Comparison of ENCODE assay signal across 27 mouse cellular contexts in genomic region chr17:43848903-43849302, GRCm38 (mm10). TPM values are rescaled to one million over a fixed set of nuclear protein-coding genes. Genes with fewer than 3 reads are reported as not detected.
A peak's percentile ranks its signal among the peaks of the same experiment; 100 is the strongest.
DNase-seq lines count a peak whose midpoint lies in the region; ATAC-seq and TF ChIP-seq lines count a peak whose summit lies in the region.
"Had no signal": no experiment of that assay in that cellular context is flagged by ENCODE, and none has a peak within 500 bp of the region (broad histone marks: within the 10 kb centered on the region; RNA-seq: fewer than 3 reads in every experiment).

No protein-coding gene starts in this region.

- no peak for DNase-seq in heart, embryonic 10.5 days (ENCODE audit: low spot score)
- no peak for DNase-seq in heart, postnatal 14 days
- DNase-seq in lung, postnatal 0 days (ENCODE audit: low spot score), result peak; percentile 17
- DNase-seq in lung, postnatal 14 days, result no peak
- DNase-seq: adrenal gland, adult 8-10 months; adrenal gland, postnatal 25 days; cerebellum, adult 18-20 months; cerebellum, adult 9-10 months; cerebellum, postnatal 14 days; gastrocnemius, postnatal 10 days; gastrocnemius, postnatal 36 days; heart, postnatal 36 days; kidney, adult 11 months; kidney, adult 8-10 months had no signal

- H3K27ac ChIP-seq in heart, embryonic 13.5 days (replicated peaks), result peak overlapping the region; percentile 33
- H3K27ac ChIP-seq in heart, embryonic 10.5 days, result no peak overlapping the region
- H3K27ac ChIP-seq in heart, embryonic 16.5 days (ENCODE audit: low read length), result peak overlapping the region; percentile 44
- no peak overlapping the region for H3K27ac ChIP-seq in lung, postnatal 0 days (ENCODE audit: low read length)
- H3K27ac ChIP-seq: forebrain, embryonic 10.5 days; forebrain, embryonic 13.5 days; hindbrain, embryonic 10.5 days; hindbrain, embryonic 13.5 days; intestine, embryonic 15.5 days had no signal

- no peak for TF ChIP-seq CTCF in lung, postnatal 0 days (IDR thresholded peaks at IDR 0.05)

- H3K4me2 ChIP-seq in heart, embryonic 13.5 days, result no peak overlapping the region
- no peak overlapping the region for H3K4me2 ChIP-seq in heart, embryonic 16.5 days (ENCODE audit: low read depth, low read length)
- H3K4me2 ChIP-seq in lung, postnatal 0 days (replicated peaks; ENCODE audit: low read depth, low read length), result no peak overlapping the region
- H3K4me2 ChIP-seq: forebrain, embryonic 13.5 days; hindbrain, embryonic 13.5 days; intestine, embryonic 15.5 days had no signal

- no peak overlapping the region for H3K9ac ChIP-seq in heart, embryonic 13.5 days
- H3K9ac ChIP-seq in heart, embryonic 16.5 days (ENCODE audit: low read length), result no peak overlapping the region
- H3K9ac ChIP-seq in lung, postnatal 0 days (replicated peaks; ENCODE audit: low read depth), result no peak overlapping the region
- H3K9ac ChIP-seq: forebrain, embryonic 13.5 days; hindbrain, embryonic 13.5 days; intestine, embryonic 15.5 days had no signal

- H3K36me3 ChIP-seq in heart, embryonic 13.5 days, result no peaks in the 10 kb centered on the region
- no peaks in the 10 kb centered on the region for H3K36me3 ChIP-seq in heart, embryonic 10.5 days
- H3K36me3 ChIP-seq in heart, embryonic 16.5 days (ENCODE audit: control insufficient read depth, insufficient read depth), result no peaks in the 10 kb centered on the region
- no peaks in the 10 kb centered on the region for H3K36me3 ChIP-seq in lung, postnatal 0 days (ENCODE audit: insufficient read depth, low read length)
- H3K36me3 ChIP-seq: forebrain, embryonic 10.5 days; hindbrain, embryonic 10.5 days; hindbrain, embryonic 13.5 days; intestine, embryonic 15.5 days had no signal

- no peaks in the 10 kb centered on the region for H3K9me3 ChIP-seq in heart, embryonic 13.5 days
- no peaks in the 10 kb centered on the region for H3K9me3 ChIP-seq in heart, embryonic 10.5 days
- H3K9me3 ChIP-seq in heart, embryonic 16.5 days (replicated peaks; ENCODE audit: control insufficient read depth, low read length), result no peaks in the 10 kb centered on the region
- no peaks in the 10 kb centered on the region for H3K9me3 ChIP-seq in lung, postnatal 0 days (ENCODE audit: low read length)
- H3K9me3 ChIP-seq: forebrain, embryonic 10.5 days; forebrain, embryonic 13.5 days; hindbrain, embryonic 10.5 days; hindbrain, embryonic 13.5 days; intestine, embryonic 15.5 days had no signal

- H3K27me3 ChIP-seq in heart, embryonic 13.5 days (replicated peaks), result no peaks in the 10 kb centered on the region
- no peaks in the 10 kb centered on the region for H3K27me3 ChIP-seq in heart, embryonic 10.5 days (ENCODE audit: insufficient read depth, poor library complexity, severe bottlenecking)
- H3K27me3 ChIP-seq in heart, embryonic 16.5 days (ENCODE audit: control insufficient read depth, insufficient read depth, low read length), result no peaks in the 10 kb centered on the region
- no peaks in the 10 kb centered on the region for H3K27me3 ChIP-seq in lung, postnatal 0 days (replicated peaks; ENCODE audit: insufficient read depth, low read length)
- H3K27me3 ChIP-seq: forebrain, embryonic 13.5 days; hindbrain, embryonic 13.5 days; intestine, embryonic 15.5 days had no signal

- H3K4me1 ChIP-seq in heart, embryonic 13.5 days, result peaks cover 23% of the 10 kb centered on the region
- 0 out of 2 replicates have a peak, but pooled peaks cover 5% of the 10 kb centered on the region for H3K4me1 ChIP-seq in heart, embryonic 10.5 days
- peaks cover 6% of the 10 kb centered on the region; the same call in 1 of the 2 replicates for H3K4me1 ChIP-seq in heart, embryonic 16.5 days (ENCODE audit: control insufficient read depth, insufficient read depth, low read length)
- H3K4me1 ChIP-seq in lung, postnatal 0 days (ENCODE audit: insufficient read depth, low read depth, low read length), result no peaks in the 10 kb centered on the region; the same call in 1 of the 2 replicates
- H3K4me1 ChIP-seq: forebrain, embryonic 10.5 days; forebrain, embryonic 13.5 days; hindbrain, embryonic 10.5 days; hindbrain, embryonic 13.5 days; intestine, embryonic 15.5 days had no signal

- no peak overlapping the region for H3K4me3 ChIP-seq in heart, embryonic 13.5 days
- H3K4me3 ChIP-seq in heart, embryonic 10.5 days, result no peak overlapping the region
- H3K4me3 ChIP-seq in heart, embryonic 16.5 days (ENCODE audit: low read length), result no peak overlapping the region
- H3K4me3 ChIP-seq in lung, postnatal 0 days (ENCODE audit: low read depth, low read length), result no peak overlapping the region
- H3K4me3 ChIP-seq: forebrain, embryonic 10.5 days; forebrain, embryonic 13.5 days; hindbrain, embryonic 10.5 days; hindbrain, embryonic 13.5 days; intestine, embryonic 15.5 days had no signal

- TF ChIP-seq EP300 in lung, postnatal 0 days (IDR thresholded peaks at IDR 0.05), result 0 out of 2 replicates have a peak, but pooled peaks have one; percentile 8

- intact Hi-C loops in heart, postnatal 14 days (cut with DNase I), result no loop called here

- WGBS in heart, embryonic 13.5 days, result 48% methylated on average over 3 of the region's 3 CpGs
- WGBS in heart, embryonic 10.5 days, result 67% methylated on average over 3 of the region's 3 CpGs
- 47% methylated on average over 3 of the region's 3 CpGs for WGBS in heart, embryonic 16.5 days
- WGBS in lung, postnatal 0 days, result 42% methylated on average over 3 of the region's 3 CpGs

- ATAC-seq in heart, embryonic 13.5 days (ENCODE audit: extremely low read depth, insufficient number of reproducible peaks, low FRiP score, low TSS enrichment), result no peak
- no peak for ATAC-seq in heart, embryonic 16.5 days (replicated peaks; ENCODE audit: extremely low read depth, insufficient read depth, low FRiP score)
- peak; percentile 68; the same call in 1 of the 2 replicates for ATAC-seq in lung, postnatal 0 days
- ATAC-seq: activated CD4-positive, CD25-positive, alpha-beta regulatory T cell, adult 4 months; CD4-positive, CD25-positive, alpha-beta regulatory T cell, adult 4 months; forebrain, embryonic 13.5 days; forebrain, embryonic 16.5 days; hindbrain, embryonic 16.5 days; intestine, embryonic 15.5 days had no signal

RNA-seq across cellular contexts. Expression of gene Rcan2, which starts 47.8 kb away (rescaled TPM):
- 43.7 and 44.6 TPM in 2 replicates for polyA plus RNA-seq in heart, embryonic 13.5 days (2015; fragmentation: Nextera tagmentation; extraction: Ambion mirVana)
- 14.5 and 28.9 TPM in 2 replicates for polyA plus RNA-seq in heart, embryonic 10.5 days (2016; fragmentation: Nextera tagmentation; extraction: Ambion mirVana)
- 63.1 and 63.9 TPM in 2 replicates for polyA plus RNA-seq in heart, embryonic 16.5 days (2015; fragmentation: Nextera tagmentation; extraction: Ambion mirVana)
- 100 to 1,000 TPM; 269 TPM for total RNA-seq in heart, postnatal 14 days (2021)
- 1.3 and 2.4 TPM in 2 replicates for polyA plus RNA-seq in lung, postnatal 0 days (2015; fragmentation: Nextera tagmentation; extraction: Ambion mirVana)
- total RNA-seq: granulocyte monocyte progenitor cell, adult 5-6 weeks; MEL had no signal
- polyA plus RNA-seq: activated CD4-positive, CD25-positive, alpha-beta regulatory T cell, adult 4 months; CD4-positive, CD25-positive, alpha-beta regulatory T cell, adult 4 months had no signal

Comparison
In these comparisons a context has a peak if more than half of its experiments do, and no peak if none do; other contexts are left out.
1. H3K27ac ChIP-seq: peak in heart, embryonic 13.5 days (single experiment) and heart, embryonic 16.5 days (single experiment); none in heart, embryonic 10.5 days (single experiment) and lung, postnatal 0 days (single experiment).